Mouse (Mus musculus): Measurements from ENCODE around the gene Pin1rt1. TPM values are rescaled to one million over a fixed set of nuclear protein-coding genes. Genes with fewer than 3 reads are reported as not detected.
A peak's percentile ranks its signal among the peaks of the same experiment; 100 is the strongest.

The Pin1rt1 gene
- polyA plus RNA-seq, 1 experiment from 2014 or later = 0.13 TPM

DNA sequence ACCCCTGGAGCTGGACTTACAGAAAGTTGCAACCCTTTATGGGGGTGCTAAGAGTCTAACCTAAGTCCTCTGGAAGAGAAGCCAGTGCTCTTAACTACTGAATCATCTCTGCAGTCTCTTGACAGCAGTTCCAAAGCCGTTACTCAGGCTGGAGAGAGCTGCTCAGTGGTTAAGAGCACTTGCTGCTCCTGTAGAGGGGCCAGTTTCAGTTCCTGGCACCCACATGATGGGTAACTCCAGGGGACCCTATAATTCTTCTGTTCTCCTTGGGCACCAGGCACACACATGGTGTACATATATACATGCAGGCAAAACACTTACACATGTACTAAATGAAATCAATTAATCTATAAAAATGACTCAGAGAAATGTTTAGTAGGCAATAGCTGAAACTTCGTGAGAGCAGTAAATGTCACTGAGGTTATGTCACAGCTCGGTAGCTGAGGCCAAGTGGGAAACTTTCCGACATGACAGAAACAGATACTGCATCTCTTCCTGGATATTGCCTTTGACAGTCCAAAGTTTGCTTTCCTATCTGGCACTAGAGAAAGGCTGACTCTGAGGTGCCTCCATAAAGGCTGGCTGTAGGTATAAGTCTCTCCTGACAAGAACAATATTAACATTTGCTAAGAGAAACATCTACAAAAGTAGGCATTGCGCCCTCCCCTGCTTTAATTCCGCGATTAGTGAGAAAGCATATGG lies 24.2 kb upstream of the Pin1rt1 start:
- H3K9me3 ChIP-seq = no peaks in the 10 kb centered on the region
- 73% methylated on average over 7 of the region's 7 CpGs for WGBS
- ATAC-seq (ENCODE audit: low FRiP score, low read depth) = no peak
- H3K4me1 ChIP-seq (replicated peaks) = peaks cover 14% of the 10 kb centered on the region
- peaks cover 13% of the 10 kb centered on the region for H3K27me3 ChIP-seq
- H3K36me3 ChIP-seq = no peaks in the 10 kb centered on the region
- H3K4me3 ChIP-seq = no peak overlapping the region
- no peak overlapping the region for H3K4me2 ChIP-seq
- H3K27ac ChIP-seq (replicated peaks) = no peak overlapping the region
- H3K9ac ChIP-seq = no peak overlapping the region

DNA sequence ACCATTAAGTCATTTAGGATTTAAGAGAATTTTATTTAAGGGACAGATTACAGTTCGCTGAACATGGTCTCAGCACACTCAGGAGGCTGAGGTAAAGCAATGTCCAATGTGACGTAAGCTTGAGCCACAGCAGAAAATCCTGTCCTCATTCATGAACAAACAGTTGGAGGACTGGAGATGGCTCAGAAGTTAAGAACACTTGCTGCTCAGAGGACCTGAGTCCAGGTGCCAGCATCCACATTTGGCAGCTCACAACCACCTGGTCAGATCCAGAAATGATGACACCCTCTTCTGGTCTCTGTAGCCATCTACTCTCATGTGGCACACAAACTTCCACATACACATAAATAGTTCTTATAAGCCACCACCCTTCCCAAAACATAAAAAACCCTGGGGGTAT lies 23.5 kb upstream of the Pin1rt1 start:
- WGBS = 96% methylated on average over 2 of the region's 2 CpGs
- no peak overlapping the region for H3K4me2 ChIP-seq
- no peaks in the 10 kb centered on the region for H3K36me3 ChIP-seq
- no peaks in the 10 kb centered on the region for H3K9me3 ChIP-seq
- no peak for ATAC-seq (ENCODE audit: low FRiP score, low read depth)
- H3K27me3 ChIP-seq = peaks cover 13% of the 10 kb centered on the region
- no peak overlapping the region for H3K9ac ChIP-seq
- H3K4me3 ChIP-seq = no peak overlapping the region
- peaks cover 14% of the 10 kb centered on the region for H3K4me1 ChIP-seq (replicated peaks)
- no peak overlapping the region for H3K27ac ChIP-seq (replicated peaks)

DNA sequence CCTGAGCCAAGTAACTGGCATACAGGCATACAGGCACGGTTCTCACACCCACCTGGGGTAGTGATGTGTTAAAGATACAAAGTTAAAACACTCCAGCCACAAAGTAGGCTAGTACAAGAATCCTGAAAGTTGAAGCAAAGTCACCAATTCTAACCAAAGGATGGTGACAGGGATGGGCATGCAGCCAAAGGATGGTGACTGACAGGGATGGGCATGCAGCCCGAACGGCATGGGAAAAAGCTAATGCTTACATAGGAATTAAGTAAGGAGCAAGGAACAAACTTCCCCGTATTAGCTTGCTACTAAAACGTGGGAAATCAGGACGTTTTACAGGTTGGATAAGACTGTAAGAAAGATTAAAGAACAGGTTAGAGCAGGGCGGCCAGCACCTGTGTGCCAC lies 20.1 kb upstream of the Pin1rt1 start:
- Histone ChIP-seq H3K9me3 (no peaks in the 10 kb centered on the region), H3K4me2 (no peak overlapping the region), H3K27me3 (peaks cover 6% of the 10 kb centered on the region), H3K36me3 (no peaks in the 10 kb centered on the region), H3K9ac (no peak overlapping the region), H3K27ac (replicated peaks) (no peak overlapping the region), H3K4me3 (no peak overlapping the region), H3K4me1 (replicated peaks) (no peaks in the 10 kb centered on the region)
- ATAC-seq (ENCODE audit: low FRiP score, low read depth) = no peak
- WGBS = 61% methylated on average over 7 of the region's 7 CpGs

DNA sequence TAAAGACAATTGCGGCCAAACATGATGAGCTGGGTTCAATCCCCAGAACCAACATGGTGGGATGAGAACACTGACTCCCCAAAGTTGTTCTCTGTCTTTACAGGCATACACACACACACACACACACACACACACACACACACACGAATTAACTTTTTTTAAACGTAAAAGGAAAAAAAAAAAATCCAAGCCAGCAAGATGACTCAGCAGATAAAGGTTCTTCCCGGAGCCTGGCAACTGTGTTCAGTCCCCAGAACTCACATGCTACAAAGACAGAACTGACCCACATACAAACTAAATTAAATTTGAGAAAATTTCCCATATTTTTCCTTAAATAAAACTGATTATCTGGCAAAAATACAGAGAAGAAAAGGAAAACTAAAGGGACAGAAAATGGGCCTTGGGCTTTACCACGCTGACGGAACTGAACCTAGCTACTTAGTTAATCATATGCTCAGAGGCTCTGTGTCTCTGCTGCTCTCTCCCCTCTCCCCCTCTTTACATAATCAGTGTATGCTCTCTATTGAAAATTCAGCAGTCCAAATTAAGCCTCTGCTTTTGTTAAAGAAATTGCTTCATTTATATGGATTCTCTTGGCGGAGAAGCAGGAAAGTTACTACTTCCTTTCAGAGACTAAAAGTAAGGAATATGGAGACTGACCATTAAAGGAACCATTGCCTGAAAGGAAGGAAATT lies 16.5 kb upstream of the Pin1rt1 start:
- no peak for ATAC-seq (ENCODE audit: low FRiP score, low read depth)
- H3K4me1 ChIP-seq (replicated peaks) = no peaks in the 10 kb centered on the region
- H3K36me3 ChIP-seq = no peaks in the 10 kb centered on the region
- H3K9me3 ChIP-seq = no peaks in the 10 kb centered on the region
- no peaks in the 10 kb centered on the region for H3K27me3 ChIP-seq
- no peak overlapping the region for H3K4me3 ChIP-seq
- H3K27ac ChIP-seq (replicated peaks) = no peak overlapping the region
- H3K9ac ChIP-seq = no peak overlapping the region
- WGBS = 59% methylated on average over 7 of the region's 7 CpGs
- H3K4me2 ChIP-seq = no peak overlapping the region

DNA sequence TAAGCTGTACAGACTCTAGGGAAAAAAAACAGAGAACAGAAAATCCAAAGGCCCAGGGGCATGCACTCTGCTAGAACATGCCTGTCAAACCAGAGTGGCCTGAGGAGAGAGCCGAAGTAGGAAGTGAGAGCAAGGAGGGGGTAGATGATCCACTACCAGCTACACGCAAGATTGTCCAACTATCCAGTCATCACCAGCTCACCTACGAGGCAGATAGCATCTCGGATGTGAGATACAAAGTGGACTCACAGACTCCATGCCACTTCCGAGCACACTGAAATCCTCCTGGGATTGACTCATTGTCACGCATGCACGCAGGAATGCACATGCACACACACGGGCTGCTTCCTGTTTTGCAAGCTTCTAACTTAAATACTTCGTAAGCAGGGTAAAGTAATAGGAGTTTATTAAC lies 15.9 kb upstream of the Pin1rt1 start:
- no peaks in the 10 kb centered on the region for H3K36me3 ChIP-seq
- H3K9ac ChIP-seq = no peak overlapping the region
- no peaks in the 10 kb centered on the region for H3K4me1 ChIP-seq (replicated peaks)
- WGBS = 86% methylated on average over 9 of the region's 9 CpGs
- no peak overlapping the region for H3K4me3 ChIP-seq
- no peak for ATAC-seq (ENCODE audit: low FRiP score, low read depth)
- no peak overlapping the region for H3K4me2 ChIP-seq
- no peaks in the 10 kb centered on the region for H3K27me3 ChIP-seq
- H3K27ac ChIP-seq (replicated peaks) = no peak overlapping the region
- H3K9me3 ChIP-seq = no peaks in the 10 kb centered on the region

DNA sequence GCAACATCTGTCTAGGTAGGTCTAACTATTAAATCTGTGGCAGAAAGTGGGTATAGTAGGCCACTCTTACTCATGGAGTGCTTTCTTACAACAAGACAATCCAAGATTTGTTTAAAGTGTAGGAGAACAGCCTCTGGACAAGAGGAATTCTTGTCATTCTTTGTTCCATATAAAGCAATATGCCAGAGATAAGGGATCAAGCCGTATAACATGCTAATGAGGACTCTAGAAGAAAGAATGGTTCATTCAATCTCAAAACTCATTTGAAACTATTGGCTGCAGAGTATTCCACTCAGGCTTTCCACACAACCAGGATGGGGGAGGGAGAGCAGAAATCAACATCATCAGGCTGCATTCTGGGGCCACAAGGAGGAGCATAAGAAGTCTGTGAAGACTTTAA lies 11.2 kb upstream of the Pin1rt1 start:
- H3K4me2 ChIP-seq = no peak overlapping the region
- no peak overlapping the region for H3K4me3 ChIP-seq
- H3K9me3 ChIP-seq = no peaks in the 10 kb centered on the region
- no peak overlapping the region for H3K27ac ChIP-seq (replicated peaks)
- ATAC-seq (ENCODE audit: low FRiP score, low read depth) = no peak
- no peaks in the 10 kb centered on the region for H3K27me3 ChIP-seq
- 68% methylated on average over 1 of the region's 1 CpGs for WGBS
- no peak overlapping the region for H3K9ac ChIP-seq
- no peaks in the 10 kb centered on the region for H3K4me1 ChIP-seq (replicated peaks)
- no peaks in the 10 kb centered on the region for H3K36me3 ChIP-seq

DNA sequence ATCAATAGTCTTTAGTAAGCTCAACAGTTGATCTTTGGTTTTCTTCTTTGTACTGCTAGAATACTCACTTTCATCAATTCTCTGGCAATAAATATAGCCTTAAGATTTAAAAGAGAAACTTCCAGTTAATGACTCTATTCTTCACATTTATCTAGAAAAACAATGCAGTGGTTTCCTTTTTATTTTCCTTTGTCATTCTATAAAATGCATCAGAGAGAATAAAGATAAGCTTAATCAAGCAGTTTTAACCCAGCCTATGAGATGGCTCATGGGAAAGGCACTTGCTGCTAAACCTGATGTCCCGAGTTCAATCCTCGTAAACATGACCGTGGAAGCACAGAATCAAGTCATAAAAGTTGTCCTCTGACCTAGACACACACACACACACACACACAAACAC lies 5.8 kb upstream of the Pin1rt1 start:
- Histone ChIP-seq H3K36me3 (no peaks in the 10 kb centered on the region), H3K4me3 (no peak overlapping the region), H3K9ac (no peak overlapping the region), H3K27me3 (no peaks in the 10 kb centered on the region), H3K9me3 (no peaks in the 10 kb centered on the region), H3K4me2 (no peak overlapping the region), H3K27ac (replicated peaks) (no peak overlapping the region), H3K4me1 (replicated peaks) (no peaks in the 10 kb centered on the region)
- no peak for ATAC-seq (ENCODE audit: low FRiP score, low read depth)
- WGBS = 89% methylated on average over 3 of the region's 3 CpGs

DNA sequence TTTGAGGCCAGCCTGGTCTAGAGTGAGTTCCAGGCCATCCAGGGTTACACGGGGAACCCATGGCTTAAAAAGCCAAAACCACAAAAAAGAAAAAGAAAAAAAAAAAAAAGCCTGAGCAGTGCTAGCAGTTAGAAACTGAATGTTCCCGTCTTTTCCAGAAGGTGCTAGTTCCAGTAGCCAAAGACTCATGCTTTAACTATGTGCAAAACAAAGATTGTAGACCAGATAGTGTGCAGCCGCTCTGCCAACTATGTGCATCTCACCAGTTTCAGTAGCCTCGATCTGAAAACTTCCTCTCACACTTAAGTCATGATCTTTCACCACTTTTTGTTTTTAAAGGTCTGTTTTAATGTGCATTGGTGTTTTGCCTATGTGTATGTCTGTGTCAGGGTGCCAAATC lies 1.6 kb upstream of the Pin1rt1 start:
- no peak overlapping the region for H3K9ac ChIP-seq
- no peaks in the 10 kb centered on the region for H3K9me3 ChIP-seq
- 0 out of 2 replicates have a peak, but pooled peaks cover 1% of the 10 kb centered on the region for H3K4me1 ChIP-seq (replicated peaks)
- no peaks in the 10 kb centered on the region for H3K36me3 ChIP-seq
- no peak for ATAC-seq (ENCODE audit: low FRiP score, low read depth)
- WGBS = 90% methylated on average over 4 of the region's 4 CpGs
- H3K27ac ChIP-seq (replicated peaks) = no peak overlapping the region
- no peak overlapping the region for H3K4me2 ChIP-seq
- no peak overlapping the region for H3K4me3 ChIP-seq
- no peaks in the 10 kb centered on the region for H3K27me3 ChIP-seq

DNA sequence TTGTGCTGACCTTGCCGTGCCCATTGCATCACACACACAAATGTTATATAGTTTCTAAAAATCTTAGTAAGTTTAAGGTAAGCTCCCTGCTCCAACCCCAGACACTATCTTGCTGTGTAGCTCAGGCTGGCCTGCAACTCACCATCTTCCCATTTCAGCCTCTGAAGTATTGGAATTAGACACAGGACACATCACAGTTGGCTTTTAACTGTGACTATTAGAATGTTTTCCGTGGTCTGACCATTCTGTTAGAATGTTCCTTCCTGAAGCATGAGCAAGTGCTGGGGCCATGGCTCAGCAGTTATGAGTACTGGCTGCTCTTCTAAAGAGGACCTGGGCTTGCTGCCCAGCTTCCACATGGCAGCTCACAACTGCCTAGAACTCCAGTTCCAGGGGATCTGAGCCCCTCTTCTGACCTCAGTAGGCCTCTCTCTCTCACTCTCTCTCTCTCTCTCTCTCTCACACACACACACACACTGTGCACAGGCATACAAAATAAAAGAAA lies 1.1 kb upstream of the Pin1rt1 start:
- 90% methylated on average over 2 of the region's 2 CpGs for WGBS

DNA sequence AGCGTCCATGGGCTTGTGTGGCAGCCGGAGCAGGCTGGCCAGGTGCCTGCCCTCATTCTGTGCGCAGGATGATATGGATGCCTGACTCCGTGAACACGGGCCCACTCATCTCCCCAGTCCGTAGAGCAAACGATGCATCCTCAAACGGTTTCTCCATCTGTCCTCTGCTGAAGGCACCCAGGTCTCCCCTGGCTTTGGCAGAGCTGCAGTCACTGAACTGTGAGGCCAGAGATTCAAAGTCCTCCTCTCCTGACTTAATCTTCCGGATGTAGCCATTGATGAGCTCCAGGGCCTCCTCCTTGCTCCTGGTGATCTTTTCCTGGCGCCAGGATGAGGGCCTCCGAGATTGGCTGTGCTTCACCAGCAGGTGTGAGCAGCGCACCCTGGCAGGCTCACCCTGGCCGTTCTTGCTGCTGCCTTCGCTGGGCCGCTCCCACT lies 1.9 kb downstream of the Pin1rt1 start:
- Histone ChIP-seq H3K9me3 (no peaks in the 10 kb centered on the region), H3K27ac (replicated peaks) (no peak overlapping the region), H3K4me2 (no peak overlapping the region), H3K9ac (no peak overlapping the region), H3K27me3 (no peaks in the 10 kb centered on the region), H3K36me3 (no peaks in the 10 kb centered on the region), H3K4me3 (no peak overlapping the region), H3K4me1 (replicated peaks) (peaks cover 22% of the 10 kb centered on the region)
- no peak for ATAC-seq (ENCODE audit: low FRiP score, low read depth)
- WGBS = 45% methylated on average over 15 of the region's 15 CpGs

More for the DNA sequence above, 1.1 kb upstream of the Pin1rt1 start:
- Histone ChIP-seq H3K36me3 (no peaks in the 10 kb centered on the region), H3K9me3 (no peaks in the 10 kb centered on the region), H3K9ac (no peak overlapping the region), H3K4me1 (replicated peaks) (0 out of 2 replicates have a peak, but pooled peaks cover 3% of the 10 kb centered on the region), H3K4me2 (no peak overlapping the region), H3K27me3 (no peaks in the 10 kb centered on the region), H3K27ac (replicated peaks) (no peak overlapping the region), H3K4me3 (no peak overlapping the region)
- ATAC-seq (ENCODE audit: low FRiP score, low read depth) = no peak

DNA sequence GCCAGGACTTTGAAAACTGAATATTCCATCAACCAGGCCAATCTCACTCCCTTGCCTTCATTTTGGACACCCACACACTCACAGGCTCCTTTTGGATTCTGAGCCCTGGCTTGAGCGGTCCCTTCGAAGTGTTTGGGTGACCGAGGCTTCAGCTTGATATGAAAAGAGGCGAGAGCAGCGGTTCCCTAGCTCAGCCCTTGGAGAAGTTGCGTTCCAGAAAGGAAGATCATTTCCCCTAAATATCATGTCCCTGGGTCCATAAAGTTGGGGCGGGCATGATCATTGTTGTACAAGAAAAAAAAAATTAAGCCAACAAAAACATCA lies 3.7 kb downstream of the Pin1rt1 start:
- Histone ChIP-seq H3K4me3 (peak overlapping the region; percentile 89), H3K27me3 (no peaks in the 10 kb centered on the region), H3K4me1 (replicated peaks) (peaks cover 22% of the 10 kb centered on the region), H3K9ac (peak overlapping the region; percentile 87), H3K27ac (replicated peaks) (peak overlapping the region; percentile 95), H3K36me3 (no peaks in the 10 kb centered on the region), H3K9me3 (no peaks in the 10 kb centered on the region), H3K4me2 (peak overlapping the region; percentile 85)
- no peak for ATAC-seq (ENCODE audit: low FRiP score, low read depth)
- WGBS = 1% methylated on average over 7 of the region's 7 CpGs

DNA sequence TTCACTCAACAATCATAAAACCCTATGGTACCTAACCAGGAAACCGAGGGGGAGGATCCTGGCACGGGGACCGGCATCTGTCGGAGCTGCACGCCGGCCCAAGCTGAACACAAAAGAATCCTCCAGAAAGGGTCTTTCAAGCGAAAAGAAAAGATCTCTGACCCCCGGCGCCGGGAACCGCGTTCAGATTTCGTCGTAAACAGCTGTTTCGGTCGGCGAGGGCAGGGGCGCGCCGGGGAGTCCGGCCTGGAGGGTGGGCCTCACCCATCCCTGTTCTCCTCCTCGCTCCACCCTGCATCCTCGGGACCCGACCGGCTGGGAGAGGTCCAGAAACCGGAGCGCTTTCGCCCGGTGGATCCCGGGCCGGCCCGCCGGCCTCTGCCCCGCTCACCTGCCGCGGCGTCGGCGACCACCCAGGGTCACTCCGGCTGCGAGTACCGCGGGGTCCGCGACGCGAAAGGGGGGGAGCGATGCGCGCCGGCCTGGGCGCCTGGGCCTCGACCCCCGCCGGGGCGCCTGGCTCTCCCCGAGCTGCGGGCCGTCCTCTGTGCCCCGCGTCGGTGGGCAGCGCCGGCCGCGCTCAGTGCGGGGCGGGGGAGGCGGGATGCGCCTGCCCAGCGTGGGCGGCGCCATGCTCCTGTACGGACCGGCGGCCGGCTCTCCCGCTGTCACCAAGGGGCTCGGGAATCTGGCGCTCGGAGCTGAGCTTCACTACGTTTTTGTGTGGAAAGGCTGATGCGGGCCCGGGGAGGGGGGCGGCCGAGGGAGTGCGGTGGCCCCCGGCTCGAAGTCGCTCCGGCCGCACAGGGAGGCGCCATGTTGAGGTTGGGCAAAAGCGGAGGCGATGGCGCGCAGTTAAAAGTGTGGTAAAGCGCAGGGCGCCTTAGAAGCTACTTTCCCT lies 4.3 kb downstream of the Pin1rt1 start, which contains the start of gene Tcp11l1:
Gene Tcp11l1 (minus strand): TSS at position 585 of the 901 bp plus-strand sequence.
- ATAC-seq (ENCODE audit: low FRiP score, low read depth) = peak; percentile 96
- Histone ChIP-seq H3K27ac (replicated peaks) (peak within 1 kb of the TSS; percentile 95), H3K9ac (peak within 1 kb of the TSS; percentile 87), H3K9me3 (no peaks in the 10 kb centered on the region), H3K4me1 (replicated peaks) (peaks cover 22% of the 10 kb centered on the region), H3K4me2 (peak within 1 kb of the TSS; percentile 85), H3K4me3 (peak within 1 kb of the TSS; percentile 89), H3K36me3 (no peaks in the 10 kb centered on the region), H3K27me3 (no peaks in the 10 kb centered on the region)
- WGBS = under 1% methylated on average over 82 of the region's 99 CpGs

Measured in hindbrain, embryonic 15.5 days (tissue).